Mouse (Mus musculus) spleen, adult 2 months (tissue): Measurements from ENCODE around the gene Apopt1. TPM values are rescaled to one million over a fixed set of nuclear protein-coding genes. Genes with fewer than 3 reads are reported as not detected.

Source experiments
- DNase-seq, 2 experiments: peaks; one replicate each; pipeline versions ENCODE4 v3.0.0 to v3.0.0-alpha.2; 2012 to 2021; ENCODE audit warnings: low spot score in 2 of 2, low read depth in 1 of 2
- H3K27ac ChIP-seq: fragments of 200-500 bp; 2 replicates; pipeline ENCODE4 v1.5.1; 2012; ENCODE audit warnings: low read length, inconsistent platforms; ENCODE audit not compliant: insufficient read depth
- H3K27me3 ChIP-seq: fragments of 200-500 bp; 2 replicates; pipeline ENCODE4 v1.6.1; 2012; ENCODE audit warnings: mild to moderate bottlenecking, moderate library complexity, low read length, inconsistent platforms; ENCODE audit not compliant: control insufficient read depth, insufficient read depth
- H3K36me3 ChIP-seq: fragments of 200-500 bp; 2 replicates; pipeline ENCODE4 v1.6.1; 2012; ENCODE audit warnings: mild to moderate bottlenecking, low read length, inconsistent platforms; ENCODE audit not compliant: control insufficient read depth, insufficient read depth
- H3K4me1 ChIP-seq: fragments of 200-500 bp; 2 replicates; pipeline ENCODE4 v1.6.1; 2011; ENCODE audit warnings: inconsistent platforms; ENCODE audit not compliant: control insufficient read depth, insufficient read depth, insufficient read length
- H3K4me3 ChIP-seq: fragments of 200-500 bp; 2 replicates; pipeline ENCODE4 v1.5.1; 2011; ENCODE audit warnings: mild to moderate bottlenecking, inconsistent platforms; ENCODE audit not compliant: insufficient read depth, insufficient read length; ENCODE audit errors: extremely low read depth
- CTCF ChIP-seq: fragments of 200-500 bp; IDR thresholded peaks from 2 replicates; pipeline ENCODE4 v1.5.1; 2011; ENCODE audit warnings: mild to moderate bottlenecking, inconsistent platforms; ENCODE audit not compliant: insufficient read depth, insufficient read length, insufficient replicate concordance; ENCODE audit errors: extremely low read depth
- POLR2A ChIP-seq: fragments of 200-500 bp; IDR thresholded peaks from 2 replicates; pipeline ENCODE4 v1.6.1; 2011; ENCODE audit warnings: low read depth, low read length, inconsistent platforms
- WGBS: fragments of 180-500 bp; shearing (Covaris S2); methylation state at CpG from one replicate; pipeline ENCODE4 v1.1.7; 2018; 5-methylcytosine and 5-hydroxymethylcytosine counted together
- polyA plus RNA-seq: library from polyadenylated mRNA; depleted of rRNA; stranded (reverse); fragments of >200 nt; gene quantifications from 2 replicates; pipeline ENCODE4 v1.2.3, GENCODE M21; 2012

The Apopt1 gene
- polyA plus RNA-seq, 1 experiment = 33.3 TPM

DNA sequence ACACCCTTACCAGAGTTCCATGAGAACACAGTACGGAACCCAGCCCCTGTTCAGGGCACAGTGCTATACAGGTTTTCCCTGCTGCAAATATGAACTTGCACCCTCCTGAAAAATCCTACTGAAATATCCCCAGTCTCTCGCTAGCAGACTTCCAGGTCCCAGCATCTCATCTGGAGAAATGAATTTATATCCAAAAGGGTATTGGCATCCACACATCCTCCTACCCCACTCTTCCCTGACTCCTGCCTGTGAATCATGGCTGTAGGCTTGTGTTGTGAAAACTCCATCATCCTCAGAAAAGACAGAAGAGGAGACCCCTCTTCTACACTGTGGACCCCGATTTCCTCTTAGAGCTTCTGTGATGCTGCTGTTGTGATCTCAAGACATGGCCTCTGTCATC is 37.7 kb downstream of the Apopt1 start:
- H3K4me1 ChIP-seq = peaks cover 8% of the 10 kb centered on the region; the same call in 1 of the 2 replicates
- no peak overlapping the region for H3K27ac ChIP-seq
- H3K4me3 ChIP-seq = no peak overlapping the region
- no peaks in the 10 kb centered on the region for H3K36me3 ChIP-seq
- no peaks in the 10 kb centered on the region for H3K27me3 ChIP-seq
- no peak for TF ChIP-seq CTCF
- TF ChIP-seq POLR2A = no peak
- no peak for DNase-seq
- WGBS = 91% methylated on average over 3 of the region's 3 CpGs

DNA sequence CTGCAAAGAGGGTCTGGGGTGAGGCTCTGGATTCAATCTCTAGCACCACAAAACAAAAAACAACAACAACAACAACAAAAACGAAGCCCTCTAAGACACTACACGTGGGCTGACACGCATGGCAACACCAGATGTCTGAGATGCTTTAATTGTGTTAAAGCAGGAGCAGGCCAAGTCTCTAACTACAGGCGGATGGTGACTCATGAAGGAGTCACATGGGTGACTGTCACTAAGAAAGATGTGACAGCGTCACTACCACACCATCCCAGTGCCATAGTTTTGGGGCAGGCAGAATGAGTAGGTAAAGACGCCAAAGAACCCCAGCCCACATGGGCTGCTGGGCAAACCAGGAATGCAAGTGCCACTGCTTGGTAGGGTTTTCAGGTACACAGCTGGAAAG is 39.4 kb downstream of the Apopt1 start:
- DNase-seq = no peak
- Histone ChIP-seq H3K4me3 (no peak overlapping the region), H3K27me3 (no peaks in the 10 kb centered on the region), H3K4me1 (no peaks in the 10 kb centered on the region), H3K27ac (no peak overlapping the region), H3K36me3 (no peaks in the 10 kb centered on the region)
- TF ChIP-seq POLR2A (no peak), CTCF (no peak)
- WGBS = 94% methylated on average over 6 of the region's 6 CpGs

DNA sequence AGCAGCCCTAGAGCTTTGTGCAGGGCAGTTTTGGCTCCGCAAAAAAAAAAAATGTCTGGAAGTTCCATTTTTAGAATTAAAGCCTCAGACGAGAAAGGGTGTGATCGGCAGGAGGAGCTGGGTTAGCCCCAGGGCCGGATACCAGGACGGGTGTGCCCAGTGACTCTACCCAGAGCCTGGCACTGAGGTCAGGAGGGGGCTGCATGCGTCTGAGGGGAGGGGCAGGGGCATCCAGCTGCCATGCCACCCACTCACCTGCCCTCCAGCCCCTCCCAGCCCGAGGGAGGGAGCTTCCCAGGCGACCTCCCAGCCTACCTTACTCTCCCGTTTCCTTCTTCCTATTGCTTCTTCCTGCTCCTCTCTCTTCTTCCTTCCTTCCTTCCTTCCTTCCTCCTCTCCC is 40.3 kb downstream of the Apopt1 start:
- TF ChIP-seq POLR2A (no peak), CTCF (no peak)
- 68% methylated on average over 9 of the region's 9 CpGs for WGBS
- H3K4me1 ChIP-seq = peaks cover 4% of the 10 kb centered on the region

DNA sequence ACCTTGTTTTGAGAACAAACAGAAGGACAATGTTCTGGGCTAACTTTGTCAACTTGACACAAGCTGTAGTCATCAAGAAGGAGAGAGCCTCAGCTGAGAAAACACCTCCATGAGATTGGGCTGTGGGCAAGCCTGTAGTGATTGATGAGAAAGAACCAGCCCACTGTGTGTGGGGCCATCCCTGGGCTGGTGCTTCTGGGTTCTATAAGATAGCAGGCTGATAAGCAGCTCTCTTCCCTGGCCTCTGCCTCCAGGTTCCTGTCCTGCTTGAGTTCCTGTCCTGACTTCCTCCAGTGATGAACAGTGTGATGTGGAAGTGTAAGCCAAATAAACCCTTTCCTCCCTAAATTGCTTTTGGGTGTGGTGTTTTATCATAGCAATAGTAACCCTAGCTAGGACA is 41.6 kb downstream of the Apopt1 start:
- Histone ChIP-seq H3K36me3 (no peaks in the 10 kb centered on the region), H3K4me3 (no peak overlapping the region), H3K4me1 (peaks cover 5% of the 10 kb centered on the region), H3K27me3 (no peaks in the 10 kb centered on the region), H3K27ac (no peak overlapping the region)
- DNase-seq = no peak
- TF ChIP-seq CTCF (no peak), POLR2A (no peak)

More for the DNA sequence above, 40.3 kb downstream of the Apopt1 start:
- no peaks in the 10 kb centered on the region for H3K36me3 ChIP-seq
- H3K27me3 ChIP-seq = no peaks in the 10 kb centered on the region
- no peak overlapping the region for H3K4me3 ChIP-seq
- no peak overlapping the region for H3K27ac ChIP-seq
- DNase-seq = no peak

DNA sequence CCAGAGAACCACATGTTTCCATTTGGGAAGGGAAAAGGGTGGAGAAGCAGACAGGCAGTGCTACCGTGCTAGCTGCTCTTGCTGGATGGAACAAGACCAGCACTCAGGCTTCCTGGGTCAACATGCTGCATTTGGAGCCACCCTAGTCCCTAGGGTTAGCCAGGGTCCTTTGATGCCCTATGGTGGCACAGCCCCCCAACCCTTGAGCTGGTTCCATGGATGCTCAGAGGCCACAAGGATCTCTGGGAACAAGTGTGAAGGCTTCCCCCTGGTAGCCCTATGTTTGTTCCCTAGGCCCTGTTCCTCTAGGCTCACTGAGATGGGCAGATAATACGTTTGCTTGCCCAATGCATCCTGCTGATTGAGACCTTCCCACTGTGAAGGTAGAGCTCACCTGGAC is 42.2 kb downstream of the Apopt1 start:
- no peaks in the 10 kb centered on the region for H3K27me3 ChIP-seq
- H3K27ac ChIP-seq = no peak overlapping the region
- no peak overlapping the region for H3K4me3 ChIP-seq
- WGBS = 68% methylated on average over 2 of the region's 2 CpGs
- H3K4me1 ChIP-seq = peaks cover 7% of the 10 kb centered on the region
- no peak for DNase-seq
- TF ChIP-seq POLR2A (no peak), CTCF (no peak)
- no peaks in the 10 kb centered on the region for H3K36me3 ChIP-seq

DNA sequence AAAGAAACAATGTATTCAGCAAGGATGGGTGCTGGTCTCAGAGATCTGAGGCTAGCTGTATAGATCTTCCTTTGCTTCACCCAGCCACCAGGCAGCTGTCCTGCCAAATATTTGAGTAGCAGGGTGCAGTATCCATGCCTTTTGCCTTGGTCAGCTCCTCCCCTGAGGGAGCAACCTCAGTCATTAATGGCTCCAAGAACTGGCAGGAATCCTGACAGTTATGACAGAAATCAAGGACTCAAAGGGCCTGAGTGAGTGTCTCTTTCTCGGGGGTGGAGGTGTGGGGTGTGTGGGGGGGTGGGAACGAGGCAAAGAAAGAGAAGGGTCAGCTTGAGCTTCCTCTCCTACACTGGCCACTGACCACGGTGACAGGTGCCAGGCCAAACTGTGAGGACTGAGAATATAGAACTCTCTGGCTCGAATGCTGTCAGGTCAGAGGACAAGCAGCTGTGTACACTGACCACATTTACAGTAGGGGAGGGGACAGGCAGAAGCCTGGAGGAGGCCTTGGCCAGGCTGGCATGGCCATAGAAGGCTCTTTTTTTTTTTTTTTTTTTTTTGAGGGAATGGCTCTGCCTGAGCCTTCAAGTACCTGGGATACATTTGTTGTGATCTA is 43.1 kb downstream of the Apopt1 start:
- Histone ChIP-seq H3K4me3 (no peak overlapping the region), H3K4me1 (peaks cover 7% of the 10 kb centered on the region)
- TF ChIP-seq CTCF = no peak
- no peak for TF ChIP-seq POLR2A

DNA sequence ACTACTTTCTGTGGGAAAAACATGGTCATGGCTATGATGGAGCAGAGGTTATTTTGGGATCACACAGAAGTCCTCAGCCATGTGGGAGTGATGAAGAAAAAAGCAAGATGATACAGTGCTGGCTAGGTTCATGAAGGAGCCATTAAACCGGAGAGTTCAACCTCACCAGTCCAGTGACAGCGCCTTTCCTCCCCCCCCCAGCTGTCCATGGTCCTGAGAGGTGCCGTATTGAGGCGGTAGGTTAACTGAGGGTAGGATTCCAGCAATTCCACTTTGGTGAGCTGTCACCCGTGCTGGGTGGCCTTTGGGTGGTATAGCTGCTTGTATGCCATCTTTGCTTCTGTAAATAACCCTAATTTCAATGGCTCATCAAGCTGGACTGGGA is 43.6 kb downstream of the Apopt1 start:
- H3K4me3 ChIP-seq = no peak overlapping the region
- 82% methylated on average over 5 of the region's 5 CpGs for WGBS
- H3K4me1 ChIP-seq = peaks cover 7% of the 10 kb centered on the region
- TF ChIP-seq CTCF (no peak), POLR2A (no peak)
- no peak overlapping the region for H3K27ac ChIP-seq
- no peak for DNase-seq
- H3K36me3 ChIP-seq = no peaks in the 10 kb centered on the region
- H3K27me3 ChIP-seq = no peaks in the 10 kb centered on the region

More for the DNA sequence above, 43.1 kb downstream of the Apopt1 start:
- no peak for DNase-seq
- no peak overlapping the region for H3K27ac ChIP-seq
- no peaks in the 10 kb centered on the region for H3K27me3 ChIP-seq
- 59% methylated on average over 4 of the region's 4 CpGs for WGBS
- H3K36me3 ChIP-seq = no peaks in the 10 kb centered on the region
